Mouse (Mus musculus): ENCODE measurements around the gene Olfr62. TPM values are rescaled to one million over a fixed set of nuclear protein-coding genes. Genes with fewer than 3 reads are reported as not detected.
A peak's percentile ranks its signal among the peaks of the same experiment; 100 is the strongest.

Olfr62 gene
- polyA plus RNA-seq (2012; rRNA removed), result not detected in 2 replicates

DNA sequence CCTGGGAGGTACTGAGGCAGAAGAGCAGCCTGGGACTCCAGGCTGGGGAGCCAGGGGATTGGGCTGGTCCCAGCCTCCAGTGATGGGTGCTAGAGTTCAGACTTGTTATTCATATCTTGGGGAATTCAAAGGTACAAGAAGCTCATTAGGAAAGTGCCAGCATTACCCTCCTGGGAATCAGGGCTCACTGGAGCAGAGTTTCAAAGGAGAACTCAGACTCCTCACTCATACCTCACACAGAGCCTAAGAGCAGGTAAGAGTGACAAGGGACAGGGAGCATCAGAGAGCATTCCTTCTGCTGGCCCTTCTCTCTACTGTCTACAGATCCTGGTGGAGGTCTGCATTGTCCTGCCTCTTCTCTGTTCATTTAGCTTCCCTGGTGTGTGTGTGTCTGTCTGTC lies at the start of gene Olfr62:
Gene Olfr62, plus strand, starts transcription at position 301 of the 400 bp plus-strand sequence.
- TF ChIP-seq POLR2A (IDR thresholded peaks at IDR 0.05; ENCODE audit: borderline replicate concordance, extremely low read depth, low read depth, low read length) (no peak), CTCF (IDR thresholded peaks at IDR 0.05; ENCODE audit: insufficient read depth, low read length) (no peak)
- no peak for DNase-seq
- H3K4me3 ChIP-seq (replicated peaks; ENCODE audit: extremely low read depth, low read depth, low read length), result no peak within 1 kb of the TSS
- no peaks in the 10 kb centered on the region for H3K4me1 ChIP-seq (ENCODE audit: control insufficient read depth, insufficient read depth, low read length)

DNA sequence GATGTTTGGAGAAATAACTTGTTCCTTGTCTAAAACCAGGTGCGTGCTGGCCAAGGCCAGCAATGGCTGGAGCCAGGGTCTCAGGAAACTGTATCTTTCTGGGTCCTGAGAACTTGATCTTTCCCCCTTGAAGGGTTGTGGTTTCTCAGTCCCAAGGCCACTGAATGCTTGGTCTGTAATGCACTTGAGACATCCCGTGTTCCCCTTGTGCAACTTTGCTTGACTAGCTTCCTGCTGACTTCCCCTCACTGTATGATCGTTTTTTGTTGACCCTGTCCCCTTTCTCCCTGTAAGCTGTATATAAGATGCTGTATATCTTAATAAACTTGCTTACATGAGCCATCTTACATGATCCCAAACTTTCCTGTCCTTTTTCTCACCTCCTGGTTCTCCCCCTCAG lies 48.9 kb upstream of the Olfr62 start:
- DNase-seq, result no peak
- WGBS, result 46% methylated on average over 3 of the region's 3 CpGs
- TF ChIP-seq POLR2A (IDR thresholded peaks at IDR 0.05; ENCODE audit: borderline replicate concordance, extremely low read depth, low read depth, low read length) (no peak), CTCF (IDR thresholded peaks at IDR 0.05; ENCODE audit: insufficient read depth, low read length) (no peak)
- H3K4me3 ChIP-seq (replicated peaks; ENCODE audit: extremely low read depth, low read depth, low read length), result no peak overlapping the region
- H3K4me1 ChIP-seq (ENCODE audit: control insufficient read depth, insufficient read depth, low read length), result no peaks in the 10 kb centered on the region

DNA sequence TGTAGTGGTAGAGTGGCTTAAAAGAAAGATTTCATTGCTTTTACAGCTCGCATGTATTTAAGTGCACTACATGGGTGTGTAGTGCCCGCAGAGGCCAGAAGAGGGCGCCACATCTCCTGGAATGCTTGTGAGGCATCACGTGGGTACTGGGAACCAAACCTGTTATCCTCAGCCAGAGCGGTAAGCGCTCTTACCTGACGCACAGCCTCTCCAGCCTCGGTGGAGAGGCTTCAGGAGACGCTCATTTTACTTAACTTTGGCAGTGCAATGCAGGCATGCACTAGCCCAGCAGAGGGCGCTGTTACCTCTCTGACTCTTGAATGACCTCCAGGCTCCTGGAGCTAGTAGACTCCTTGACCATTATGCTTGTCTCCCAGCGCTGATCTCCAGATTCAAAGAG lies 46.1 kb upstream of the Olfr62 start:
- WGBS, result 27% methylated on average over 11 of the region's 11 CpGs
- H3K4me3 ChIP-seq (replicated peaks; ENCODE audit: extremely low read depth, low read depth, low read length), result no peak overlapping the region
- H3K4me1 ChIP-seq (ENCODE audit: control insufficient read depth, insufficient read depth, low read length), result no peaks in the 10 kb centered on the region
- TF ChIP-seq POLR2A (IDR thresholded peaks at IDR 0.05; ENCODE audit: borderline replicate concordance, extremely low read depth, low read depth, low read length), result no peak
- peak; percentile 30; the same call in 1 of the 2 replicates for TF ChIP-seq CTCF (IDR thresholded peaks at IDR 0.05; ENCODE audit: insufficient read depth, low read length)
- peak; percentile 21 for DNase-seq

DNA sequence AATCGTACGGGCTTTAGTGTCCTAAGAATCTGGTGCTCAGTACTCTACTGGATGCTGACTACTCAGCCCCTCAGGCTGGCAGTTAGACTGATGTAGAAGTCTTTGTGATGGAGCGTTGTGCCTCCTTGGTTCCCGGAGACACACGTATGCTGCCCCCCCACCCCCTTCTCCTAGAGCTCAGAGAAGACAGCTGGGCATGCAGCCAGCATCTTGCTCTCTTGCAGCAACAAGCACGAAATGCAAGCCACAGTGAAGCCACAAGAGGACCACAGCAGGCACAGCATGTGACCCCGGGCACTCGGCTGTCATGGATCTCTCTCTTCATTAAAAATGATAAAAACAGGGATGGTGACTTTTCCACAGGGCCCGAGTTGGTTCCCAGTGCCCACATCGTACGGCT lies 43.3 kb upstream of the Olfr62 start:
- 75% methylated on average over 11 of the region's 11 CpGs for WGBS
- no peaks in the 10 kb centered on the region for H3K4me1 ChIP-seq (ENCODE audit: control insufficient read depth, insufficient read depth, low read length)
- DNase-seq, result no peak
- TF ChIP-seq POLR2A (IDR thresholded peaks at IDR 0.05; ENCODE audit: borderline replicate concordance, extremely low read depth, low read depth, low read length) (no peak), CTCF (IDR thresholded peaks at IDR 0.05; ENCODE audit: insufficient read depth, low read length) (no peak)
- H3K4me3 ChIP-seq (replicated peaks; ENCODE audit: extremely low read depth, low read depth, low read length), result no peak overlapping the region

DNA sequence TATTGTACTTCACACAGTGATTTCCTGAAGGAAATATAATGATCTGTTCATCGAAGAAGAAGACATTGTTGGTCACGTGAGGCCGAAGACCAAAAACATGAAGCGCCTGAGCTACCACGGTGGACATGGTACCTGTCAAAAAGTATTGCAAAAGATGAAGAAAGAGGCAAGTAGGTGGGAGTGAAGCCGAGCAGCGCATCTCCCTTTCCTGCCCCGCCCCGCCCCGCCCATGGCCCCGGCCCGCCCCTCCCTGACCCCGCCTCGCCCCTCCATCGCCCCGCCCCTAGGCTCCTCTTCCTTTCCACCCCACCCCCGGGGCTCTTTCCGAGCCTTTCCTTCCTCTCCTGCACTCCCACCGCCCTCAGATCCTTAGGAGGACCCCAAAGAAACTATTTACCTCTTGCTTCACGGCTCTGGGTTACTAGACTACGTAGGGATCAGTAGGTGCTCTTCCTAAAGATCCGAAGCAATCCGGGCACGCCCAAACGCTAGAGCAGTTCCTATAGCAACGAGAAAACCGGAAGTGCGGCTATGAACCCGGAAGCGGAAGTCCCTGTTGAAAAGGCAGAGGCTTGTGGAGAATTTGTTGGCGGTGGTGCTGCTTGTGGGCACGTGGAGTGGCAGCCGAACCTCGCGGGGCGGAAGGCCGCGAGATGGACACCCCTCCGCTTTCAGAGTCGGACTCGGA lies 38.3 kb upstream of the Olfr62 start, which contains the start of the genes Cfap57 and Ebna1bp2:
Gene Cfap57, minus strand, starts transcription at position 499 of the 688 bp plus-strand sequence.
Gene Ebna1bp2, plus strand, starts transcription at position 521 of the 688 bp plus-strand sequence.
- WGBS, result under 1% methylated on average over 33 of the region's 41 CpGs
- TF ChIP-seq CTCF (IDR thresholded peaks at IDR 0.05; ENCODE audit: insufficient read depth, low read length) (no peak), POLR2A (IDR thresholded peaks at IDR 0.05; ENCODE audit: borderline replicate concordance, extremely low read depth, low read depth, low read length) (peak; percentile 44; the same call in 1 of the 2 replicates)
- peak within 1 kb of the TSS; percentile 97 for H3K4me3 ChIP-seq (replicated peaks; ENCODE audit: extremely low read depth, low read depth, low read length)
- DNase-seq, result peak; percentile 89
- H3K4me1 ChIP-seq (ENCODE audit: control insufficient read depth, insufficient read depth, low read length), result peaks cover 6% of the 10 kb centered on the region

DNA sequence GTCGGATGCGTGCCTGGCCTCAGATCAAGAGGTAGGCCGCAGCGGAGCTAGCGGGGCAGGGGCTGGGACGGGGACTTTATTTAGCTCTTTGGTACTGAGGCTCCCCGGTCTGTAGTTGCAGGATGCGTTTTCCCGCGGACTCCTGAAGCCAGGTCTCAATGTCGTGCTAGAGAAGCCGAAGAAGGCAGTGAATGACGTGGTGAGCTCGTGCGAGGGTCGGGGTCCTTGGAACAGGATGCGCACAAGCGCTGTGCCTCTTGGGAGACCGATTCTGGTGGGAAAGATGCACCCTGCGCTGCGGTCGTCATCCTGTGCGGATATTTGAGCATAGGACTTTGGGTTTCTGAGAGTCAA lies 37.8 kb upstream of the Olfr62 start:
- no peak for TF ChIP-seq POLR2A (IDR thresholded peaks at IDR 0.05; ENCODE audit: borderline replicate concordance, extremely low read depth, low read depth, low read length)
- no peak for TF ChIP-seq CTCF (IDR thresholded peaks at IDR 0.05; ENCODE audit: insufficient read depth, low read length)
- under 1% methylated on average over 23 of the region's 23 CpGs for WGBS
- DNase-seq, result no peak
- peak overlapping the region; percentile 97 for H3K4me3 ChIP-seq (replicated peaks; ENCODE audit: extremely low read depth, low read depth, low read length)
- peaks cover 6% of the 10 kb centered on the region for H3K4me1 ChIP-seq (ENCODE audit: control insufficient read depth, insufficient read depth, low read length)

DNA sequence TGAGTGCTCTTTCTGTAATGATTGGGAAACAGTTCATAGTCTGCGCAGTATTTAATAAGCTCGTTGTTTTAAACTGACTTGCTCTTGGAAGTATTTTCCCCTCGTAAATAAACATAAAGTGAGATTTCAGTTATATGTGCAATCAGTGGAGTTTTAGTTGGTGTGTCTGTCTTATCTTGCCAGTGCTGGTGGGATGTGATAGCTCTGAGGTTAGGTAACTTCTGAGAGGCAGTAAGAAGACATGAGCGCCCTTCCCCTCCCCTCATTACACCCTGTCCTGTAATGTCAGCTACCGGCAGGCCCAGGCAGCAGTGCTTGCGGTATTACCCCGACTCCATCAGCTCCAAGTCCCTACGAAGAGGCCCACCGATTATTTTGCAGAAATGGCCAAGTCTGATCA lies 37.0 kb upstream of the Olfr62 start:
- Histone ChIP-seq H3K4me1 (ENCODE audit: control insufficient read depth, insufficient read depth, low read length) (peaks cover 6% of the 10 kb centered on the region), H3K4me3 (replicated peaks; ENCODE audit: extremely low read depth, low read depth, low read length) (no peak overlapping the region)
- TF ChIP-seq POLR2A (IDR thresholded peaks at IDR 0.05; ENCODE audit: borderline replicate concordance, extremely low read depth, low read depth, low read length), result no peak
- TF ChIP-seq CTCF (IDR thresholded peaks at IDR 0.05; ENCODE audit: insufficient read depth, low read length), result no peak
- WGBS, result 83% methylated on average over 9 of the region's 9 CpGs
- no peak for DNase-seq

DNA sequence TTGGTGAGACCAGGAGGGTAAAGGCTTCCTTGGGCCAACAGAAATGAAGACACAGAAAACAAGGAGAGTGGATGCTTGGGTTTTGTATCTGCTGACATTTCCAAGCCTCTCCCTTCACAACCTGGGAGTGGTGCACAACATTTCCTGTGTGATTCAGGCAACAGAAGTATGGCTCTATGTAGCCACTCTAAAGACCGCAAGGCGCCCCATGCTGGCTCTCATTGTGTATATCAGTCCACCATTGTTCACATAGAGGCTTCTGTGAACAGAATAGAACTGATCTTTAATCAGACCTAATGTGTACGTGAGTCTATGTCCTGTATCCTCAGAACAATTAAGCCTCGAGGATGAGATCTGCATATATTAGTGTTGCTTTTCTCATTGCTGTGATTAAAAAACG lies 28.5 kb upstream of the Olfr62 start:
- Histone ChIP-seq H3K4me1 (ENCODE audit: control insufficient read depth, insufficient read depth, low read length) (no peaks in the 10 kb centered on the region), H3K4me3 (replicated peaks; ENCODE audit: extremely low read depth, low read depth, low read length) (no peak overlapping the region)
- DNase-seq, result no peak
- TF ChIP-seq CTCF (IDR thresholded peaks at IDR 0.05; ENCODE audit: insufficient read depth, low read length) (no peak), POLR2A (IDR thresholded peaks at IDR 0.05; ENCODE audit: borderline replicate concordance, extremely low read depth, low read depth, low read length) (no peak)
- 89% methylated on average over 5 of the region's 5 CpGs for WGBS

DNA sequence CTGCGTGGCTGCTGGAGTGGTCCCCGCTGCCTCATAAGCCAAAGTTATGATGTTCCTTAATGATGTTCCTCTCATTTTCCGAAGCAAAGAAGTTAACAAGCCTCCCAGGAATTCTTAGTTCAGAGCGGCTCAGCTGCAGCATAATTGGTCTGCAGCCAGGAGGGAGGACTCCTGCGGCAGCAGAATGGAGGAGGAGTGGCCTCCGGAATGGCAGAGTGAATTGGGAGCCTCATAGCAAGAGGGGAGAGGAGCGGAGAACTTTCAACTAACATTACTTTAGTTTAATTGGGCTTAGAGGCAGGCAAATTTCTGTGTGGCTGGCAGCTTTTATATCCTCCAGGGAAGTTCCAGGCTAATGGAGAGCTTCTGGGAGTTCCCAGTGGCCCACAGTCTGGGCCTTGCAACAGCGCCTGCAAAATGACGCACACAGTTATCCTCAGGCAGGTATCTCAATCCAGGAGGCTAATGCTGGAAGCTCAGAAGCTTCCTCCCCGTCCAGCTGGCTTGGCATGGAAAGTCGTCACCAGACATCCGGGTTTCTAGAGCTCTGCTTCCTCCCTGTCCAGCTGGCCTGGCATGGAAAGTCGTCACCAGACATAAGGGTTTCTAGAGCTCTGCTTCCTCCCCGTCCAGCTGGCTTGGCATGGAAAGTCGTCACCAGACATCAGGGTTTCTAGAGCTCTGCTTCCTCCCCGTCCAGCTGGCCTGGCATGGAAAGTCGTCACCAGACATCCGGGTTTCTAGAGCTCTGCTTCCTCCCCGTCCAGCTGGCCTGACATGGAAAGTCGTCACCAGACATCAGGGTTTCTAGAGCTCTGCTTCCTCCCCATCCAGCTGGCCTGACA lies 16.2 kb upstream of the Olfr62 start:
- no peaks in the 10 kb centered on the region for H3K4me1 ChIP-seq (ENCODE audit: control insufficient read depth, insufficient read depth, low read length)
- TF ChIP-seq POLR2A (IDR thresholded peaks at IDR 0.05; ENCODE audit: borderline replicate concordance, extremely low read depth, low read depth, low read length) (no peak), CTCF (IDR thresholded peaks at IDR 0.05; ENCODE audit: insufficient read depth, low read length) (no peak)
- 34% methylated on average over 20 of the region's 20 CpGs for WGBS
- DNase-seq, result no peak
- H3K4me3 ChIP-seq (replicated peaks; ENCODE audit: extremely low read depth, low read depth, low read length), result no peak overlapping the region
